Mouse (Mus musculus): ENCODE results near the gene Arid3a.

Gene Arid3a

DNA sequence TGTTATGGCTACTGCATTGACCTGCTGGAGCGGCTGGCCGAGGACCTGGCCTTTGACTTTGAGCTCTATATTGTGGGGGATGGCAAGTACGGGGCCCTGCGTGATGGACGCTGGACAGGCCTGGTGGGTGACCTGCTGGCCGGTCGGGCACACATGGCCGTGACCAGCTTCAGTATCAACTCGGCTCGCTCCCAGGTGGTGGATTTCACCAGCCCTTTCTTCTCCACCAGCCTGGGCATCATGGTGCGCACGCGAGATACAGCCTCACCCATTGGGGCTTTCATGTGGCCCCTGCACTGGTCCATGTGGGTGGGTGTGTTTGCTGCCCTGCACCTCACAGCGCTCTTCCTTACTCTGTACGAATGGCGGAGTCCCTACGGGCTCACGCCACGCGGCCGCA lies 47.2 kb downstream of the Arid3a start:
- in situ Hi-C loops (cut with MboI, MseI) = no loop called here

DNA sequence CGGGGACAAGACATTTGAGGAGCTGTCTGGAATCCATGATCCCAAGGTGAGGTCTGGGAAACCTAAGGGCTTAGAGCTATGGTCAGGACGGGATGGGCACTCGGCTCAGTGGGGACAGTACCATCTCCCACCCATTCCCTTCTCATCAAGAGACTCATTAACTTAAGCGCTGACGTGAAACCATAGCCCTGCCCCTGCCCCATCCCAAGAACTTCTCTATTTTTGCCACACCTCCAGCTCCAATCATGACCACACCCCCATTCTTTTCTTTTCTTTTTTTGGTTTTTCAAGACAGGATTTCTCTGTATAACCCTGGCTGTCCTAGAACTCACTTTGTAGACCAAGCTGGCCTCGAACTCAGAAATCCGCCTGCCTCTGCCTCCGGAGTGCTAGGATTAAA lies 47.8 kb downstream of the Arid3a start:
- in situ Hi-C loops (cut with MboI, MseI) = no loop called here

DNA sequence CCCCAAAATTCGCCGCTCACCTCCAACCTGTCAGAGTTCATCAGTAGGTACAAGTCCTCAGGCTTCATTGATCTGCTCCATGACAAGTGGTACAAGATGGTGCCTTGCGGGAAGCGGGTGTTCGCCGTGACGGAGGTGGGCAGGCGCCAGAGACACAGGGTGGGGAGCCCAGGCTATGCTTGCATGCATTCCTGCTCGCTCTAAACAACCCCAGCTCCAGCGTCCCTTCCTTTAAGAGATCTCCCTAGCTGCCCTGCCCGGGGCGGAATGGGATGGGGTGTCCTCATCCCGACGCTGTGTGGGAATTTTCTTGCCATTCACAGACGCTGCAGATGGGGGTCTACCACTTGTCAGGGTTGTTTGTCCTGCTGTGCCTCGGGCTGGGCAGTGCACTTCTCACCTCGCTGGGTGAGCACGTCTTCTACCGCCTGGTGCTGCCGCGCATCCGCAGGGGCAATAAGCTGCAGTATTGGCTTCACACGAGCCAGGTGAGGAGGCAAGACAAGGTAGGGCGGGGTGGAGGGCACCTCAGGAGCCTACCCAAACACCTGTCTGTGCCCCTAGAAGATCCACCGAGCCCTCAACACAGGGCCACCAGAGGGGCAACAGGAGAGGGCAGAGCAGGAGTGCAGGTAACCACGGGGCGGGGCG lies 49.4 kb downstream of the Arid3a start:
- in situ Hi-C loops (cut with MboI, MseI) = no loop called here

DNA sequence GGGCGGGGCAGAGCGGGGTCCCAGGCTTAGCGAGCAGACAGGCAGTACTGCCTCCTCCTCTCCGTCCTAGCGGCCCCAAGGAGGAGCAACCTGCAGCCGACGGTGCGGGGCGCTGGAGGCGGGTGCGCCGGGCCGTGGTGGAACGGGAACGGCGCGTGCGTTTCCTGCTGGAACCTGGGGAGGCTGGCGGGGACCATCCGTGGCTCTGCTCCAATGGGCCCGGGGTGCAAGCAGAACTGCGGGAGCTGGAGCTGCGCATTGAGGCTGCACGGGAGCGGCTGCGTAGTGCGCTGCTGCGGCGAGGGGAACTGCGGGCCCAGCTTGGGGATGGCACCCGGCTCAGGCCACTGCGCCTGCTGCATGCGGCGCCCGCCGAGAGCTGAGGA lies 49.9 kb downstream of the Arid3a start:
- in situ Hi-C loops (cut with MboI, MseI) = no loop called here

DNA sequence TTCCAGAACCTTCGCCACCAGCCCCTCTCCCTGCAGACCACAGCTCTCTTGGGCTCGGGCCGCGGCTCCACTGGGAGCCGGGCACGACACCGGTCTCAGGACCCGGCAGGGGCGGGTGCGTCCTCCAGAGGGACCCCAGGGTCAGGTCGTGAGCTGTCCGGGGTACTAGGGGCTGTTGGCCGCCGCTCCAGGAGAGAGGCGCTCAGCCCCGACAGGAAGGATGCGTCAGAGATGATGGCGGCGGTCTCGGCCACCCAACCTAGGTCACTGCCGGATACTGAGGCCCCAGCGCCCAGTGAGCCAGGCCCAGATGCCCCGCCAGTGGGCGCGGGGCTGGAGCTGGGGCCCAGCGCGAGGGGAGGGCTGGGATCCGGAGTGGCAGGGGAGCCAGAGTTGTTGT lies 50.5 kb downstream of the Arid3a start:
- in situ Hi-C loops (cut with MboI, MseI) = no loop called here

DNA sequence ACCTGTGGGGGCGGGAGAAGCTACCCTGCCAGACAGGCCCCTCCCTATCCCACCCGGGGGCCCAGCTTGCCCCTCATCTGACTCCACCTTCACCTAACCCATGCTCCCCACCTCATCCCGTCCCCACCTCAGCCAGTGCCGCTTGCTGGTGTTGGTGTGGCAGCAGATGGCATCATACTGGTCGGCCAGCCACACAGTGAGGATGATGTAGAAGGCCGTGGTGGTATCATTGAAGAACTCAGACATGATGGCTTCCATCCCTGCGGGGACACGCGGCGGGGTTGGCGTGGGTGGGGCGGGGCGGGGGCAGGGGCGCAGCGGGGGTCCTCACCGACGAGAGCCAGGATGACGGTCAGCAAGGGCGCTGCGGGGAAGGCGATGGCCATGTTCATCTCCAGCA lies 51.2 kb downstream of the Arid3a start:
- in situ Hi-C loops (cut with MboI, MseI) = no loop called here

DNA sequence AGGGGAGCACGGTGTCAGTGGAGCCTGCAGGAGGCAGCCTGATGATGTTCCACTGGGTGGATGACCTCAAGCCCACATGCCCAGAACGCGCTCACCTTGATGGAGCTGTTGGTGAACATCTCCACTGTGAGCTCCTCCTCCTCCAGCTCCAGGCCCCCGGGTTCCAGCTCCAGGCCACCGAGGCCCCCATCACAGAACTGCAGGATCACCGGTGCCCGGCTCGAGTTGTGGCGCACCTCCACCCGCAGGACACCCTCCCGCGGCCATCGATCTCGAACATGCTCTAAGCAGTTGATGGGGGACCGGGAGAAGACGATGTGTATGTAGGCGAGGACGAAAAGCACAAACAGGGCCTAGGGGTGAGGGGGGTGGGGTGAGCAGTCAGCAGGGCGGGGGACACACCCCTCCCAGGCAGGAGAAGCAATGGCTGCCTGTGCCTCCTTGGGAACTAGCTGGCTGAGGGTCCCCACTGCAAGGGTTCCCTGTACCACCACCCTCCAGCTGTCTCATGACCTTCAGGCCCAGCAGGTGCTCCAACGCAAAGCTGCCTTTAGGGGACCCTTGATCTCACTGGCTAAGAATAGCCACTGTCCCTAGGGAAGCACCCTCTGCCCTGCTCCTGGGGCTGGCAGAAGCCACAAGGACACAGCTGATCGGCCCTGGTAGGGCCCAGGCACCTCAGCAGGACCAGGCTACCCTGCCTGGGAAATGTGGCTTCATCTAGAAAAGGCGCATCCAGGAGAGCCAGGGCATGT lies 52.7 kb downstream of the Arid3a start:
- in situ Hi-C loops (cut with MboI, MseI) = loop anchor here in 1 of 2 experiments (10.0 kb wide), 1 partner anchor 165 kb away; the partner anchor contains the start of genes Cbarp and Midn

DNA sequence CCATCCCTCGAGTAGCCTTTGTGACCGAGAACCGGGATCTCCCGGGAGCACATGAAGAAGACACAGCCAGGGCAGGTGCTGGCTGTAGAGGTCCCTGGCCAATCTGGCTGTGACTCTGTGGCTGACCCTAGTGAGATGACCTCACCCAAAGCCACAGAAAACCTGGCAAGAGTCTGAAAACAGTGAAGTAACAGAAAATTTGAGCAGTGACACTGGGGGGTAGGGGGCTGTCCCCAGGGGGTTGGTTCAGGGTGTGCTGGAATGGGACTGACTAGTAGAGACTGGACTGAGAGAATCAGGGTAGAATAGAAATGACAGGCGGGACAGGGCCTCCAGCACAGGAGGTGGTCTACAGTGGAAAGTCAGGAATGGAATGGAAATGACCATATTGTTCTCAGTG lies 56.4 kb downstream of the Arid3a start:
- in situ Hi-C loops (cut with MboI, MseI) = loop anchor here in 1 of 2 experiments (10.0 kb wide), 1 partner anchor 162 kb away; the partner anchor contains the start of genes Cbarp and Midn

DNA sequence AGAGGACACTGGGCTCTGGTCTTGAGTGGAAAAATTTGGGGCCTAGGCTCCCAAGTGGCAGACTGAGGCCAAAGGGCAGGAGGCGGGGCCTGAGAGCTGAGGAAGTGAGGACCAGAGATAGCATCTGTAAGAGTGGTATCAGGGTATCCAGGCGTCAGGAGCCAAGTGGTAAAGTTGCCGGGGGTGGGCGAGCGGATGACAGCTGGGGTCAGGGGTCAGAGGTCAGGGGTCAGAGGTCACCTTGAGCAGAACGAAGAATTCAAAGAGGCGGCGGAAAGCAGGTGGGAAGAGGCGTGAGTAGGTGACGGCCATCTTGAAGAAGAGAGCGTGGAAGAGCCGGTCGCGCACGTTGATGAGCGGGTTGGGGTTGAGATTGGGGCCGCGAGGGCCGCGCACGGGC lies 56.8 kb downstream of the Arid3a start:
- in situ Hi-C loops (cut with MboI, MseI) = loop anchor here in 1 of 2 experiments (10.0 kb wide), 1 partner anchor 161 kb away; the partner anchor contains the start of genes Cbarp and Midn

DNA sequence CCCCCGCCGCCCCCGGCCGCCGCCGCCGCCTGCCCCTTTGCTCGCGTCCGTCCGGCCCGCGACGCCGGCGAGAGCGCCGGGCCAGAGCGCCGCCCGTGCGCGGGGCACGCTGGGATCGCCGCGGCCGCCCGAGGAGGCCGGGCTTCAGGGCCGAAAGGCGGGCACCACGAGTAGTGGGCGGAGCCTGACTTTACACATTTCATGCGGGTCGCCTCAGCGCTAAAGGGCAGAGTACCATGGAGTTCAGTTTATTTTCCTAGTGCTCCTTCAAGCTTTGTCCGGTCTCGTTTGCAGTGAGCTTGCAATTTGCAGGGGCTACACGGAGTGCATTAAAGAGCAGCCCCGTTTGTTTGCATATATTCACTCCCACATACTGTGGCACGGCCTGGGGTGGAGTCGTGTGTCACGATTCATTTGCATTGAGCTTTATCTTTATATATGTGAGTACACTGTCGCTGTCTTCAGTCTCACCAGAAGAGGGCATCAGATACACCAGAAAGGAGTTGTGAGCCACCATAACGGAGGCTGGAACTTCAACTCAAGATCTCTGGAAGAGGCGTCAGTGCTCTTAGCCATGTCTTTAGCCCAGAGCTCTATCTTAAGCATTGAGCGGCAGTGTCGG lies 57.5 kb downstream of the Arid3a start, which contains the start of gene Tmem259:
Gene Tmem259, minus strand, starts transcription at position 136 of the 622 bp plus-strand sequence.
- in situ Hi-C loops (cut with MboI, MseI) = loop anchor here in 1 of 2 experiments (10.0 kb wide), 1 partner anchor 160 kb away; the partner anchor contains the start of genes Cbarp and Midn

DNA sequence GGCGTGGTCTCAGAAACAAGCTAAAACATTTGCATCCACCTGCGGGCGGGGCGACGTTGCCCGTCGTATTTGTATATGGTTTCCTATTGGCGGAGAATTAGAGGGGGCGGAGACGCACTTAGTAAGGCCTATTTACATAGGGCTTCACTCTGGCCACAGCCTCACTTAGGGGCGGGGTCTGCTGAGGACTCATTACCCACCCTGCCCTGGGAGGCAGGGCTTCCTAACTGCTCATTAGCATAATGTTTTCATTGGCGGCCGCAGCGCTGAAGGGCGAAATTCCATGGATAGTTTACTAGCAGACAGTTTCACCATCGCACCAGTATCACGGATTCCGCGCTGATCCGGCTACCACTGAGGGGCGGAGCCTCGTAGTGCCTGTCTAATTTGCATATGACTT lies 58.0 kb downstream of the Arid3a start:
- in situ Hi-C loops (cut with MboI, MseI) = loop anchor here in 1 of 2 experiments (5.0 to 10.0 kb wide), 3 partner anchors 47 to 160 kb away; partner anchors contain the start of genes Cbarp, Midn and Stk11

DNA sequence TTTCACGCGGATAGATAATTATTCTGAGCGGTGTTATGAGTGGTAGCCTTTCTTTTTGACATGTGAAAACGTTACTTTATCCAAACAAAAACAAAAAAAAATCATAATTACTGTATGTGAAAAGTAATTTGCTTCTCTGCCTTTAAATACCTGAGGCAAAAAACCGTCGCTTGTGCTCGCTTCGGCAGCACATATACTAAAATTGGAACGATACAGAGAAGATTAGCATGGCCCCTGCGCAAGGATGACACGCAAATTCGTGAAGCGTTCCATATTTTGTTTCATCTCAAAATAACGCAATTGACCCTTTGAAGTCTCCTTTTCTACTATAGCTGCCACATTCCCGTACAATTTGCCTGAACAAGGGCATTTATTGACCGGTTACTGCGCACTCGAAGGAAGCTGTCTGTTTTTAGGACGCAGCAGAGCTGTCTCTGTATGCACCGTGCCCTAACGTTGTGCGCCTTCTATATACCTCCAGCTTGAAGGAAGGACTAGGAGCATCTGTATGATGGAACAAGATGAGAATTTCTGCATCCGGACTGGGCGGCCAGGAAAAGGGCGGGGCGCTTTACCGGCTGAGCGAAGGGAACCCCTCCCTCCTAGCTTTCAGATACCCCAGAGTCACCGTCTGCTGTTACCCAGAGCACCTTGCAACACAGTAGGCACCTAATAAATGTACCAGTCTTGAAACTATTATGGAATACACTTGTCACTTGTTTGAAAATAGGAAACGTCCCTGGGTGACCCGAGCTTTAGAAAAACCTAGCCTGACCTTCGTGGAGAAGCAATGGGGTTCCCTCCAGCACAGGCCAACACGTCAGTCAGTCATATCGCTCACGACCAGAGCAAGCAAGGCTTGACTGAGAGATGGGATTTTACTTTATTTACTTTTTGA lies 58.7 kb downstream of the Arid3a start:
- in situ Hi-C loops (cut with MboI, MseI) = loop anchor here in 1 of 2 experiments (5.0 to 10.0 kb wide), 3 partner anchors 47 to 159 kb away; partner anchors contain the start of genes Cbarp, Midn and Stk11

DNA sequence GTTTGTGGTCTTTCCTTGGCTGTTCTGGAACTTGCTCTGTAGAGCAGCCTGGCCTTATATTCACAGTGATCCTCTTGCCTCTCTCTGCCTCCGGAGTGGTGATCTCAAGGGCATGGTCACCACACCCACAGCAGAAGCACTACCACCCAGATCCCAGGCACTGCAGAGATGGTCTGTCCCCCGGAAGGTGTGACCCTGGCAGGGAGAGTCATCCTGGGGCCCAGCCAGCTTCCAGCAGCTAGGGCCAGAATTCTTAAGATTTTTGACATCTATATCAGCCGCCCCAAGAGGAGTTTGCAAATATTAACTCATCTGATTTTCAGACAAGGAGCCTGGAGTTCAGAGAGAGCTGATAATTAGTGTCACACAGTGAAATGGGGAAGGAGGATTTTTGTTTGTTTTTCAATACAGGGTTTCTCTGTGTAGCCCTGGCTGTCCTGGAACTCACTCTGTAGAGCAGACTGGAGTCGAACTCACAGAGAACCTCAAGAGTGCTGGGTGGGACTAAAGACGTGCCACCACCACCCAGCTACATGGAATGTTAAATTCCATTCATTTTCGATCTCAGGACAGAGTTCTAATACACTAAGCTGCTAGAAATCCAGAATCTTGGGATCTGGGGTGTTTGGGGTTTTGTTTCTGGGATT lies 59.5 kb downstream of the Arid3a start:
- in situ Hi-C loops (cut with MboI, MseI) = loop anchor here in 1 of 2 experiments (5.0 to 10.0 kb wide), 3 partner anchors 46 to 158 kb away; partner anchors contain the start of genes Cbarp, Midn and Stk11

DNA sequence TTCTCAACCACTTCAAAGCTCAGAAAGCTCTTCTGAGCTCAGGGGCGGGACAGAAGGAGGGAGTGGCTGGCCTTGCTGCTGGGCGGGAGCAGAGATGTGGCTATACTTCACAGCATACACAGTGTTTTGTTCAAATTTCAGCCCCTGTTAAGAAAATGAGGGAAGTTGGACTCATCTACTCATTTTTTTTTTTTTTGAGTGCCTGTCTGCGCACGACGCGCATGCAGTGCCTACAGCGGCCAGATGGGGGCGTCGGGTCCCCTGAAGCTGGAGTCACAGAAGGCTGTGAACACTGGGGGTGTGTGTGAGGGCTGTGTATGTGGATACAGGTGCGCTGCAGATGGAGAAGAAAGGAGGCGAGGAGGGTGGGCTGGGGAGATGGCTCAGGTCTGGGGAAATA lies 60.1 kb downstream of the Arid3a start:
- in situ Hi-C loops (cut with MboI, MseI) = loop anchor here in 1 of 2 experiments (5.0 to 10.0 kb wide), 3 partner anchors 45 to 158 kb away; partner anchors contain the start of genes Cbarp, Midn and Stk11

DNA sequence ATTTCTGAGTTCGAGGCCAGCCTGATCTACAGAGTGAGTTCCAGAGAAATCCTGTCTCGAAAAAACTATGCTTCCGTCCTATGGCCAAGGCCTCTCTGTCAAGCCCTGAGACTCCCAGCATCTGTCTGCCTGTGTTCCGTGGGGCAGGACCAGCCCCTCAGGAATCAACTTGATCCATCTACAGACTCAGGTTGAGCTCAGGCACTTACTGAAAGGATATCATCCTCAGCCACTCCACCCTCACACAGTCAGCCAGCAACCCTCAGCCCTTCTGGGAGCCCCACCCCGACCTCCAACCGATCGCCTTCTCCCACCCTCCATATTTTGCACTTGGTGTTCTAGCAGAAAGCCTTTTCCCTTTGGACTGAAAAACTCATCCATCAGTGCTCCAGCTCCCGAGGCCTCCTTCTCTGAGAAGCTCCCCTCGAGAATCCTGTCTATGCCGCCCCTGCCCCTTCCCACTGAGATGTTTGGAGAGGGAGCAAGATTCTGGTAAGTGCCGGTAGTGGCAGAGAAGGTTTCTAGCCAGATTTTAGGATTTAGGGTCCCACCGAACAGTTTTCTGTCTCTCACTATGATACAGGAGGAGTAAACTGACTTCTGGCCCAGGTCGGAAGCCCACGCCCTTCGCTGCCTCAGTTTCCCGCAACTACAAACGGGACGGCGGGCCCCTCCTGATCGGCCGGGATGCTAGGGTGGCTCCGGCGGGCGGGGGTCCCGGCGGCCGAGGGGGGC lies 61.1 kb downstream of the Arid3a start:
- in situ Hi-C loops (cut with MboI, MseI) = loop anchor here in 1 of 2 experiments (5.0 to 10.0 kb wide), 3 partner anchors 44 to 157 kb away; partner anchors contain the start of genes Cbarp, Midn and Stk11

DNA sequence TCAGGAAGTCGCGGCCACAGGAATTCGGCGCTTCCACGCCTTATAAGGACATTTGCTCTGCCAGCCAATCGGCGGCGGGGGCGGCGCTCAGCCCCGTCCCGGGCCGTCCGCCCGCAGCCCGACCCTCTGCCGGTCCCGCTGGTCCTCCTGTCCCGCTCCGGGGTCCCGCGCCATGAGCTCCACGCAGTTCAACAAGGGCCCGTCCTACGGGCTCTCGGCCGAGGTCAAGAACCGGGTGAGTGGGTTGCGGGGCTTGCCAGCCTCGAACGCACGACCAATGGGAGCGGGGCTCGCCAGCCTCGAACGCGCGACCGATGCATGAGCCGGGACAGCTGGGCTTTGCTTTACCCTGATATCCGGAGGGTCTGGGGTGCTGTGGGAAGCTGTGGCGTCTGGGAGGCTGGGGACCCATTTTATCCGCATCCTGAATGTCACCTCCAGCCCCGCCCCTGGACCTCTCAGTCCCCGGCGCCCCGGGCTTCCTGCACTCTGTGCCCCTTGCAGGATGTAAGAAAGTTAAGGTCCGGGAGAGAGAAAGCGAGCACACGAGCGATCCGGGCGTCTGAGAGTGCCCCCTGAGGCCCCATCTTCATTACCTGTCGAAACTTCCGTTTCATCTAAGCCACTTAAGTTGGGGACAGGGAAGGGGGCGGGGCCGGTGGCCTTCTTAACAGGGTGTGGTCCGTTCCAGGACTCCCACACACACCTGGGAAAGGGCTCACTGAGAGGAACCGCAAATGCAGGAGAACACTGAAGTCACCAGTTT lies 61.8 kb downstream of the Arid3a start, which contains the start of gene Cnn2:
Gene Cnn2, plus strand, starts transcription at position 79 of the 766 bp plus-strand sequence.
- in situ Hi-C loops (cut with MboI, MseI) = loop anchor here in 1 of 2 experiments (5.0 to 10.0 kb wide), 3 partner anchors 44 to 156 kb away; partner anchors contain the start of genes Cbarp, Midn and Stk11

DNA sequence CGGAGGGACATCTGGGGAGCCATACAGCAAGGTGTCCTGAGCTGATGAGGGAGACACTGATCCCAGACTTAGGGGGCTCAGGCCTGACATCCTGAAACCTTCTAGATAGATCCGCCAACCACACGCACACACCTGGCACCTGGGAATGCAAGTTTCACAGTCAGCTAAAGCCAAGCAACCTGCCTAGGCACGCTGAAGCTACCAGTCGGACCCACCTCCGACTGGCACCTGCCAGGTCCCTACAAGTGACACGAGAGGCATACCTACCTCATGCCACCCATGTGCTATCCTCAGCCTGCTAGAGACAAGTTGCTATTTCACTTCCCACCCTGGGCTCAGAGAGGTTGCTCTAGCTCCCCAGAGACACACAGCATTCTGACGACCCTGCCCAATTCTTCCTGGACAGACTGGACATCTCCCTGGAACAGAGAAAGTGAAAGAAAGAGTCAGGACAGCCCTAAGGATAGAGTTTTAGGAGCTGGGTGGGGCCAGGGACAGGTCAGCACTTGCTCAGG lies 62.5 kb downstream of the Arid3a start:
- in situ Hi-C loops (cut with MboI, MseI) = loop anchor here in 1 of 2 experiments (5.0 to 10.0 kb wide), 3 partner anchors 43 to 155 kb away; partner anchors contain the start of genes Cbarp, Midn and Stk11

DNA sequence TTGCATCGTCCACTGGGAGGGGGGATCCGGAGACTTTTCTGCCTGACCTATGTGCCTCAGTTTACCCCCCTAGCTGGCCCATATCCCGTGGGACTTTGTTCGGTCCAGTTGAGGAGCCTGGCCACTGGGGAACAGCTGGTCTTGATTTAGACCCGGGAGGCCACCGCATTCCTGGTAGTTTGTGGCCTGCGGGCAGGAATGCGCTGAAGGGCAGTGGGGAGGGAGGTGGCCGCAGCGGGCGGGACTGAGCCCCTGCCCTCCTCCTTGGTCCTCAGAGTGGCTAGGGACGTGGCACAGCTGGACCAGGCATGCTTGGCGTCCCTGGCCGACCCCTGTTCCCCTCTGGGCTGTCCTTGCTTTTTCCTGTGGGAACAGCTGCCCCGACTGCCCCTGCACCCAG lies 63.0 kb downstream of the Arid3a start:
- in situ Hi-C loops (cut with MboI, MseI) = loop anchor here (5.0 to 10.0 kb wide), 4 partner anchors 42 to 155 kb away; partner anchors contain the start of genes Cbarp (in 1 of the 2), Midn (in 1 of the 2) and Stk11 (in 1 of the 2)
